Mouse (Mus musculus): ENCODE measurements around the gene F12. TPM values are rescaled to one million over a fixed set of nuclear protein-coding genes. Genes with fewer than 3 reads are reported as not detected.
A peak's percentile ranks its signal among the peaks of the same experiment; 100 is the strongest.

F12 gene
- polyA plus RNA-seq, 1 experiment: 0.41 TPM

DNA sequence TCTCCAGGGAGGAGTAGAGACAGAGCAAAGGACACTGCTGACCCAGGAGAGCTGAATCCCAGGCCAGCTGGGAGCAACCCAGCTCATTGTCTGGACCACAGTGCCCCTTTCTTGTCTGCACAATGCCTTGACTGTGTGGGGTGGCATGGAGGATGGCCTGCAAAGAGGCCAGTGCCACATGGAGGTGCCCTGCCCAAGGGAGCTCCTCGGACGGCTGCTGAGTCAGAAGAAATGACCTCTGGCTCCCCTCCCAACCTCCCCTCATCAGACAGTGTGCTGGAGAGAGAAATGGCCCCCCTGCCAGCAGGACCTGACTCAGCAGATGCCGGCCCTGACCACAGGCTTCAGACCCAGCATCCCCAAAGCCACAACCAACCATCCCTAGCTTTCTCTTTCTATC lies 38.6 kb upstream of the F12 start:
- 26% methylated on average over 3 of the region's 3 CpGs for WGBS
- Histone ChIP-seq H3K4me1 (ENCODE audit: control insufficient read depth, insufficient read depth, insufficient read length, low read length) (peaks cover 12% of the 10 kb centered on the region), H3K27ac (ENCODE audit: insufficient read depth, low read depth, low read length) (no peak overlapping the region), H3K4me3 (ENCODE audit: low read depth, low read length) (no peak overlapping the region), H3K27me3 (ENCODE audit: control insufficient read depth, insufficient read depth, low read length) (0 out of 2 replicates have a peak, but pooled peaks cover 8% of the 10 kb centered on the region), H3K36me3 (ENCODE audit: control insufficient read depth, insufficient read depth, low read length) (peaks cover 9% of the 10 kb centered on the region)
- TF ChIP-seq CTCF (IDR thresholded peaks at IDR 0.05; ENCODE audit: extremely low read depth, insufficient read length, insufficient replicate concordance, low read depth, low read length) (no peak), POLR2A (IDR thresholded peaks at IDR 0.05; ENCODE audit: low read depth, low read length) (no peak)

DNA sequence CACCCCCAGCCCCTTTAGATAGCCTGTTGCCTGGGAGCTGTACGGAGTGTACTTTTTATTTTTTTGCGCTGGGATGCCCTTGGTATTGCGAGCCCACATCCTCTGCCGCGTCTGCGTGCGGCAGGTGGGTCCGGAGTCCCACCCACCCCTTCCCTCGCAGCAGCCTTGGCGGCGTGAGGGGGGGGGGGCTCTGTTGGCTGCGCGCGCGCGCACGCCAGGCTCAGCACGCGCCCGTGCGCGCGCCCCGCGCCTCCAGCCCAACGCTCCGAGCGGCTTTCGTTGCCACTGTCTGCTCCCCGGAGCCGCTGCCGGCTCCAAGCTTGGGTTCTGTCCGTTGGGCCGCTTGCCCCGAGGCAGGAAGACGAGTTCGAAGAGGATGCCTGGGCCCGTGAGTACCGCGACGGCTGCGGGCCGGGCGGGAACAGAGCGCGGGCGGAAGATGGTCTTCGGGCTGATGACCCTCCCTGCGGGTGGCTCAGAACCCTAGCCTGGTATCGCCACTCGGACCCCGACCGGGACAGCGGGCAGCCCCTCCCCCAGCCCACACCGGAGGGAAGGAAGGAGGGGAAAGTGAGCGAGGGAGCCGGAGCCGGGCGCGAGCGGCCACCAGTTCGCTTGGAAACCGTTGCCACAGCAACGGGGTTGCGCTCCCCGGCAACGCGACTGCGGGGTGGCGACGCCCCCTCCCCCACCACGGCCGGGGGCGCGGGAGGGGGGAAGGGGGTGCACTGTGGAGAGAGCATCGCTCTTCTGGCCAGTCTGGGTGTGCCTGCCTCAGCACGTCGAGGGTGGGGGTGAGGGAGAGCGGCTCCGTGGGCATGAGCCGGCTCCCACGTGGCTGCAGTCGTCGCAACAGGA lies 37.7 kb upstream of the F12 start, which contains the start of gene Prr7:
TSS of gene Prr7 (plus strand) at position 241 of the 858 bp plus-strand sequence.
- Histone ChIP-seq H3K4me1 (ENCODE audit: control insufficient read depth, insufficient read depth, insufficient read length, low read length) (peaks cover 12% of the 10 kb centered on the region), H3K27me3 (ENCODE audit: control insufficient read depth, insufficient read depth, low read length) (0 out of 2 replicates have a peak, but pooled peaks cover 5% of the 10 kb centered on the region), H3K4me3 (ENCODE audit: low read depth, low read length) (peak within 1 kb of the TSS; percentile 64), H3K36me3 (ENCODE audit: control insufficient read depth, insufficient read depth, low read length) (peaks cover 19% of the 10 kb centered on the region), H3K27ac (ENCODE audit: insufficient read depth, low read depth, low read length) (no peak within 1 kb of the TSS)
- TF ChIP-seq CTCF (IDR thresholded peaks at IDR 0.05; ENCODE audit: extremely low read depth, insufficient read length, insufficient replicate concordance, low read depth, low read length): no peak
- TF ChIP-seq POLR2A (IDR thresholded peaks at IDR 0.05; ENCODE audit: low read depth, low read length): no peak
- 1% methylated on average over 77 of the region's 84 CpGs for WGBS

DNA sequence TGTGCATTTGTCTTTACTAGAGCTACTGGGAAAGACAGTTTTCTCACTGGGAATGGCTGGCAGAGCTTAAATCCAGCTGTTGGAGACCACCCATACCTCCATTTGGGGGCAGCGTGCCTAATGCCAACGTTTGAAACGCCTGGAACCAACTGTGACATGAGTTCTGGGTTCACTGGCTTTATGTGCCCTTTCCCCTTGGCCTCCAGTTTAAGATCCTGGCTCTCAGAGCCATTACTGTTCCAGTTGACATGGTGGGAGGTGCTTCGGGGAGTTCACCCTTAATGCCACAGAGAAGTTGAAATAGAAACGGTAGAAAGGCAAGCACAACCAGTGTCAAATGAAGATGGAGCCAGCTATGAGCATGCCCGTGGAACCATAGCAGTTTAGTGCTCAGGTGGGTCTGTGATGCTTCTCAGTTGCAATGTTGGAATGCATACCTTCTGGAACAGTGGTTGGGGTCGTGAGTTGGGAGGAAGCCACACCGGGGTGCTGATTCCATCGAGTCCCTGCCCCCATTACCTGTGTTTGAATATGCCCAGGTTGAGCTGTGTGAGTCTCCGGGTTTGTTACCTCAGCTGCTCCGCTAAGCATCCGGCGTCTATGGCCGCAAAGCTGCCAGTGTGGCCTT lies 36.9 kb upstream of the F12 start:
- 20% methylated on average over 14 of the region's 14 CpGs for WGBS
- H3K4me1 ChIP-seq (ENCODE audit: control insufficient read depth, insufficient read depth, insufficient read length, low read length): peaks cover 12% of the 10 kb centered on the region
- no peak for TF ChIP-seq CTCF (IDR thresholded peaks at IDR 0.05; ENCODE audit: extremely low read depth, insufficient read length, insufficient replicate concordance, low read depth, low read length)
- TF ChIP-seq POLR2A (IDR thresholded peaks at IDR 0.05; ENCODE audit: low read depth, low read length): no peak
- H3K27ac ChIP-seq (ENCODE audit: insufficient read depth, low read depth, low read length): no peak overlapping the region
- H3K27me3 ChIP-seq (ENCODE audit: control insufficient read depth, insufficient read depth, low read length): 0 out of 2 replicates have a peak, but pooled peaks cover 5% of the 10 kb centered on the region
- H3K4me3 ChIP-seq (ENCODE audit: low read depth, low read length): peak overlapping the region; percentile 64
- H3K36me3 ChIP-seq (ENCODE audit: control insufficient read depth, insufficient read depth, low read length): peaks cover 25% of the 10 kb centered on the region

DNA sequence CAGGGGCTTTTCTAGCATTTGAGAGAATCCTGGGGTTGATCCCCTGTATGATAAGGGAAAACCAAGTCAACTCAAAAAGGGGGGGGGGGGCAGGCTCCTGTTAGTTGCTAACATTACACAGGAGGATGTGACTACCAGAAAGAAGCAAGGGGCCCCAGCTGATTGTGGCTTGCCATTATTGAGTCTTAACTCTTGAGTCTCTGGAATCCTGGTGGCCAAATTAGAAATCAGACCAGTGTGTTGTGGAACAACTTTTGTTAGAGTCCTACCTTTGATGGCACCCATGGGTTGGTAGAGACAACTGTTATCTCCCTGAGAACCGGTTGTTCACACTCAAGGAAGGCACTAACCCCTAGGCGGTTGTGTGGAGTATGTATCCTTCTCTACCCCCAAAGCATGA lies 36.4 kb upstream of the F12 start:
- TF ChIP-seq POLR2A (IDR thresholded peaks at IDR 0.05; ENCODE audit: low read depth, low read length) (no peak), CTCF (IDR thresholded peaks at IDR 0.05; ENCODE audit: extremely low read depth, insufficient read length, insufficient replicate concordance, low read depth, low read length) (no peak)
- WGBS: 66% methylated on average over 2 of the region's 2 CpGs
- H3K4me1 ChIP-seq (ENCODE audit: control insufficient read depth, insufficient read depth, insufficient read length, low read length): peaks cover 12% of the 10 kb centered on the region

DNA sequence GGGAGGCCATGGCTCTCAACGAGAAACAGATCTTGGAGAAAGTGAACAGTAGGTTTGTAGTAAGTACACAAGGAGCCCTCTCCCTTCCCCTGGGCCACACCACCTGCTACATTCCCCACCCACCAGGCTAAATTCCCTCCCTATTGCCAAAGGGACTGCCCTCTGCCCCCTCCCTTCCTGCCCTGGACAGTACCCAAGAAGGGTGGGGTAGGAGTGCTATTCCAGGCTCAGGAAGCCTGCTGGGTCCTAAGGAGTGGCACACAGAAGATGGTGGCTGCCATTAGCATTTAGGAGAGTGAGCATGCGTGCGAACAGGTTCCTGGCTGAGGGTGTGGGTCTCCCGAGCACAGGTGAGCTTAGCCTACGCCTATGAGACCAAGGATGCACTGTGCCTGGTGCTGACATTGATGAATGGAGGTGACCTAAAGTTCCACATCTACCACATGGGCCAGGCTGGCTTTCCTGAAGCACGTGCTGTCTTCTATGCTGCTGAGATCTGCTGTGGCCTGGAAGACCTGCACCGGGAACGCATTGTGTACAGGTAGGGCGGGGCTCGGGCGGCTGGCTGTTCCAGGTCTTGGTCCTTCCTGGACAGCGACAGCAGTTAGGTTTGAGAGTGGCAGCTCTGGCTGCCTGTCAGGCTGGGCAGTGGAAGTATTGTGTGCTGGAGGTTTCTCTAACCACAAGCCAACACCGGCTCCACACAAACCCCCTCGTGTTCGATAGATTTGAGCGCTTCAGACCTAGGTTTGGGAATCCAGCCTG lies 25.4 kb upstream of the F12 start:
- Histone ChIP-seq H3K27ac (ENCODE audit: insufficient read depth, low read depth, low read length) (peak overlapping the region; percentile 48), H3K36me3 (ENCODE audit: control insufficient read depth, insufficient read depth, low read length) (peaks cover 57% of the 10 kb centered on the region), H3K4me3 (ENCODE audit: low read depth, low read length) (peak overlapping the region; percentile 4; the same call in 1 of the 2 replicates), H3K4me1 (ENCODE audit: control insufficient read depth, insufficient read depth, insufficient read length, low read length) (peaks cover 46% of the 10 kb centered on the region), H3K27me3 (ENCODE audit: control insufficient read depth, insufficient read depth, low read length) (no peaks in the 10 kb centered on the region)
- WGBS: 47% methylated on average over 16 of the region's 16 CpGs
- TF ChIP-seq CTCF (IDR thresholded peaks at IDR 0.05; ENCODE audit: extremely low read depth, insufficient read length, insufficient replicate concordance, low read depth, low read length): no peak
- TF ChIP-seq POLR2A (IDR thresholded peaks at IDR 0.05; ENCODE audit: low read depth, low read length): no peak

More for the DNA sequence above, 36.4 kb upstream of the F12 start:
- 0 out of 2 replicates have a peak, but pooled peaks cover 5% of the 10 kb centered on the region for H3K27me3 ChIP-seq (ENCODE audit: control insufficient read depth, insufficient read depth, low read length)
- H3K27ac ChIP-seq (ENCODE audit: insufficient read depth, low read depth, low read length): no peak overlapping the region
- H3K36me3 ChIP-seq (ENCODE audit: control insufficient read depth, insufficient read depth, low read length): peaks cover 29% of the 10 kb centered on the region
- H3K4me3 ChIP-seq (ENCODE audit: low read depth, low read length): no peak overlapping the region

DNA sequence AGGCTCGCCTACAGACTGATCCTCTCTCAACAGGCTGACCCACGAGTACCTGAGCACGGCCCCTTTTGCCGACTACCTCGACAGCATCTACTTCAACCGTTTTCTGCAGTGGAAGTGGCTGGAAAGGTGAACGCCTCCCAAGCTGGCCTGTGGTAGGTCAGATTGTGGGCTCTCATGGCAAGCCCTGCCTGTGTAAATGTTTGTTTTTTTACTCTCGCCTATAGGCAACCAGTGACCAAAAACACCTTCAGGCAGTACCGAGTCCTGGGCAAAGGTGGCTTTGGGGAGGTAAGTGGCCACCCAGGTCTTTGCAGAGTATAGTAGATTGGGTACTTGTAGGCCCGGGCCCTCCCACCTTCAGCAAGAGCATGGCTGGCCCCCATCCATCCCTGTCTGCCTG lies 24.7 kb upstream of the F12 start:
- Histone ChIP-seq H3K4me3 (ENCODE audit: low read depth, low read length) (no peak overlapping the region), H3K36me3 (ENCODE audit: control insufficient read depth, insufficient read depth, low read length) (peaks cover 54% of the 10 kb centered on the region), H3K4me1 (ENCODE audit: control insufficient read depth, insufficient read depth, insufficient read length, low read length) (peaks cover 53% of the 10 kb centered on the region), H3K27ac (ENCODE audit: insufficient read depth, low read depth, low read length) (peak overlapping the region; percentile 30; the same call in 1 of the 2 replicates), H3K27me3 (ENCODE audit: control insufficient read depth, insufficient read depth, low read length) (no peaks in the 10 kb centered on the region)
- 77% methylated on average over 10 of the region's 10 CpGs for WGBS
- TF ChIP-seq POLR2A (IDR thresholded peaks at IDR 0.05; ENCODE audit: low read depth, low read length) (no peak), CTCF (IDR thresholded peaks at IDR 0.05; ENCODE audit: extremely low read depth, insufficient read length, insufficient replicate concordance, low read depth, low read length) (no peak)
